Mouse (Mus musculus) heart, adult 2 months (tissue): ENCODE measurements around the gene Sh3rf1.

ENCODE experiments used
- CTCF ChIP-seq: fragments of 200-600 bp; IDR thresholded peaks from 2 replicates; pipeline ENCODE4 v1.8.1; 2022; ENCODE audit warnings: antibody characterized with exemption, mild to moderate bottlenecking, moderate library complexity
- EP300 ChIP-seq: fragments of 200-500 bp; IDR thresholded peaks from 2 replicates; pipeline ENCODE4 v1.6.1; 2011; ENCODE audit warnings: low read depth, low read length, control low read depth; ENCODE audit not compliant: insufficient read depth
- POLR2A ChIP-seq: fragments of 200-500 bp; IDR thresholded peaks from 2 replicates; pipeline ENCODE4 v1.6.1; 2011; ENCODE audit warnings: mild to moderate bottlenecking, low read depth, low read length, control low read depth; ENCODE audit not compliant: insufficient read depth

- TF ChIP-seq CTCF = no peak
- TF ChIP-seq EP300 = no peak
- TF ChIP-seq POLR2A = no peak
Observed at GRCm38 (mm10) chr8:61420166-61420565, 196.5 kb downstream of the Sh3rf1 start.
